Mouse (Mus musculus): Measurements from ENCODE around the gene Abat. TPM values are rescaled to one million over a fixed set of nuclear protein-coding genes. Genes with fewer than 3 reads are reported as not detected.

Gene Abat
- polyA plus RNA-seq, 1 experiment from 2014 or later = 25.6 TPM

GRCm38 (mm10) chr16:8584248-8584647, 71.0 kb downstream of the Abat start:
- Histone ChIP-seq H3K27me3 (replicated peaks; ENCODE audit: control insufficient read depth, insufficient read depth, low read length) (no peaks in the 10 kb centered on the region), H3K27ac (ENCODE audit: low read depth, low read length) (no peak overlapping the region), H3K4me1 (replicated peaks; ENCODE audit: control insufficient read depth, insufficient read depth, low read length) (no peaks in the 10 kb centered on the region), H3K9ac (ENCODE audit: low read depth, low read length) (no peak overlapping the region), H3K4me2 (no peak overlapping the region), H3K36me3 (ENCODE audit: control insufficient read depth, insufficient read depth, low read length) (peaks cover 5% of the 10 kb centered on the region; the same call in 1 of the 2 replicates), H3K9me3 (ENCODE audit: control insufficient read depth, low read length) (no peaks in the 10 kb centered on the region; the same call in 1 of the 2 replicates), H3K4me3 (ENCODE audit: low read depth, low read length) (no peak overlapping the region)
- DNase-seq (ENCODE audit: low spot score) = no peak
- no peak for ATAC-seq (replicated peaks; ENCODE audit: low FRiP score)
- 70% methylated on average over 1 of the region's 1 CpGs for WGBS

DNA sequence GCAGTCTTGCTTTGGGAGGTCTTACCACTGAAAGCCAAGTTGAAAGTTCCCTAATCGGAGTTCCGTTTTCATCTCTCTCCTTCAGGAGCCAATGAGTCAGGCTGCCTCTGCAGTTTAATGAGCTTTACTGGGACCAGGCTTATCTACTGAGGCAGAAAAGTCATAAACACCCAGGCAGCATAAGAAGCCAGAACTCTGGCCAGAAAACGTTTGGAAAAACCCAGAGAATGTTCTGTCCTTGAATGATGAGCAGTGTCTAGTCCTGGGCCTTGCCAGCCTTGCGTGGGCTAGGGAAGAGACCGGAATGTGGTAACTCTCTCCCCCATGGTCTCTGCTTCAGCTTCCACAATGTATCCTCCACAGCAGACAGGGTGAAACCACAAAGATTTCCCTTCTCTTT, 71.8 kb downstream of the Abat start:
- no peak for DNase-seq (ENCODE audit: low spot score)
- ATAC-seq (replicated peaks; ENCODE audit: low FRiP score) = no peak
- H3K9ac ChIP-seq (ENCODE audit: low read depth, low read length) = no peak overlapping the region
- H3K27me3 ChIP-seq (replicated peaks; ENCODE audit: control insufficient read depth, insufficient read depth, low read length) = no peaks in the 10 kb centered on the region
- H3K4me3 ChIP-seq (ENCODE audit: low read depth, low read length) = no peak overlapping the region
- 60% methylated on average over 5 of the region's 5 CpGs for WGBS
- H3K9me3 ChIP-seq (ENCODE audit: control insufficient read depth, low read length) = no peaks in the 10 kb centered on the region; the same call in 1 of the 2 replicates
- no peak overlapping the region for H3K27ac ChIP-seq (ENCODE audit: low read depth, low read length)
- peaks cover 8% of the 10 kb centered on the region; the same call in 1 of the 2 replicates for H3K36me3 ChIP-seq (ENCODE audit: control insufficient read depth, insufficient read depth, low read length)
- no peaks in the 10 kb centered on the region for H3K4me1 ChIP-seq (replicated peaks; ENCODE audit: control insufficient read depth, insufficient read depth, low read length)
- H3K4me2 ChIP-seq = no peak overlapping the region

DNA sequence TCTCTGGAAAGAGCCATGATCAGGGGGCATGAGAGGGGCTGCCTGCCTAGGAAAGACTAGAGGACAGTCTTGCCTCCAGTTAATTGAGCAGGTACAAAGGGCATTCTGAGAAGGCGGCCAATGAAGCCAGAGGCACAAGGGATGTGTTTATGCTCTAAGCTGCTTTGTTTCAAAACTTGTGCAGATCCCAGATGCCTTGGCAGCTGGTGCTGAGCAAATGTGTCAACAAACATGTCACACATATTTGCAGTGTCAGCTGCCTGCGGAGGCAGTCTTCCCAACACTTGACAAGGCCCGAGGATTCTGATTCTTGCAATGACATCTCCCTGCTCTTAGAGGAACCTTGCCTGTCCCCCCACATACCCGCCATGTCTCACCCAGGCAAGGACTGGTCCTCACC, 82.2 kb downstream of the Abat start:
- Histone ChIP-seq H3K4me3 (ENCODE audit: low read depth, low read length) (no peak overlapping the region), H3K9me3 (ENCODE audit: control insufficient read depth, low read length) (no peaks in the 10 kb centered on the region), H3K27ac (ENCODE audit: low read depth, low read length) (no peak overlapping the region), H3K36me3 (ENCODE audit: control insufficient read depth, insufficient read depth, low read length) (no peaks in the 10 kb centered on the region), H3K4me2 (no peak overlapping the region), H3K27me3 (replicated peaks; ENCODE audit: control insufficient read depth, insufficient read depth, low read length) (no peaks in the 10 kb centered on the region), H3K4me1 (replicated peaks; ENCODE audit: control insufficient read depth, insufficient read depth, low read length) (no peaks in the 10 kb centered on the region), H3K9ac (ENCODE audit: low read depth, low read length) (no peak overlapping the region)
- ATAC-seq (replicated peaks; ENCODE audit: low FRiP score) (no peak), DNase-seq (ENCODE audit: low spot score) (no peak)
- 73% methylated on average over 4 of the region's 4 CpGs for WGBS

DNA sequence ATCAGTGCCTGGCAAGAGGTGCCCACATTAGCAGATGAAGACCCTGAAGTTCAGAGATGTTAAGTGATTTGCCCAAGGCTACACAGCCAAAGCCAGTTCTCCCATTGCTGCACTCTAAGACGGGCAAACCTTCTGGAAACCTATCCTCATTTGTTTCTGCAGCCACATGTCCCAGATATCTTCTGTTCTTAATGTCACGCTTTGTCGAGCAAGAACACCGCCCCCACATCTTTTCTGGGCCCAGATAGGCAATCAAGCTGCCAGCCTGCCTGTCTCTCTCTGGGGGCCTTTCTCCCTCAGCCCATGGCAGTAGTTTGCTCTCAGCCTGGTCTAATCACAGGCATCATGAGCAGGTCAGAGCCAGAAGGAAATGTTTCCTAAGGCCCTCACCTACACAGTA, 83.1 kb downstream of the Abat start:
- H3K36me3 ChIP-seq (ENCODE audit: control insufficient read depth, insufficient read depth, low read length) = no peaks in the 10 kb centered on the region
- no peaks in the 10 kb centered on the region for H3K9me3 ChIP-seq (ENCODE audit: control insufficient read depth, low read length)
- no peak overlapping the region for H3K4me3 ChIP-seq (ENCODE audit: low read depth, low read length)
- H3K27me3 ChIP-seq (replicated peaks; ENCODE audit: control insufficient read depth, insufficient read depth, low read length) = no peaks in the 10 kb centered on the region
- no peak overlapping the region for H3K27ac ChIP-seq (ENCODE audit: low read depth, low read length)
- WGBS = 75% methylated on average over 4 of the region's 4 CpGs
- H3K9ac ChIP-seq (ENCODE audit: low read depth, low read length) = no peak overlapping the region
- H3K4me2 ChIP-seq = no peak overlapping the region
- ATAC-seq (replicated peaks; ENCODE audit: low FRiP score) (no peak), DNase-seq (ENCODE audit: low spot score) (no peak)
- no peaks in the 10 kb centered on the region for H3K4me1 ChIP-seq (replicated peaks; ENCODE audit: control insufficient read depth, insufficient read depth, low read length)

DNA sequence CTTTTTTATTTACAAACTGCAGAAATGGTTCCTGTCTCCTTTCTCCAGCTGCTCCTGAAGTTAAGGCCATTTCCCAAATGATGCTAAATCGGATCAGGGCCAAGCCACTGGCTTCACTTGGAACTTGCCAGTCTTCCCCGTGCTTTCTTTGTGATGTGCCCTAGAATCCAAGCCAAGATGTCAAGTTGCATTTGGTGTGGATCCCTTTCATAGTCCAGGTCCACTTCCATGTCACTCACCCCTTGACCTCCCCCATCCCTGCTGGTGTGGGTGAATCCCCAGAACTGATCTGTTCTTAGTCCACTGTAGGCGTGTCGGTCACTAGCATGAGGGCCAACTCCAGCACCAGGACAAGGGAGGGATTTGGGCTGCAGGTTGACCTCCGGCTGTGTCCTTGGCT, 84.3 kb downstream of the Abat start:
- no peaks in the 10 kb centered on the region for H3K4me1 ChIP-seq (replicated peaks; ENCODE audit: control insufficient read depth, insufficient read depth, low read length)
- WGBS = 74% methylated on average over 5 of the region's 5 CpGs
- no peak overlapping the region for H3K4me2 ChIP-seq

GRCm38 (mm10) chr16:8603789-8604188, 90.6 kb downstream of the Abat start:
- H3K27ac ChIP-seq (ENCODE audit: low read depth, low read length) = 0 out of 2 replicates have a peak overlapping the region, but pooled peaks have one; percentile 19
- H3K27me3 ChIP-seq (replicated peaks; ENCODE audit: control insufficient read depth, insufficient read depth, low read length) = no peaks in the 10 kb centered on the region
- no peak overlapping the region for H3K4me3 ChIP-seq (ENCODE audit: low read depth, low read length)
- ATAC-seq (replicated peaks; ENCODE audit: low FRiP score) = peak; percentile 78
- H3K9ac ChIP-seq (ENCODE audit: low read depth, low read length) = no peak overlapping the region
- no peaks in the 10 kb centered on the region for H3K36me3 ChIP-seq (ENCODE audit: control insufficient read depth, insufficient read depth, low read length)
- WGBS = 51% methylated on average over 3 of the region's 3 CpGs
- H3K4me2 ChIP-seq = no peak overlapping the region
- no peaks in the 10 kb centered on the region for H3K9me3 ChIP-seq (ENCODE audit: control insufficient read depth, low read length)
- H3K4me1 ChIP-seq (replicated peaks; ENCODE audit: control insufficient read depth, insufficient read depth, low read length) = no peaks in the 10 kb centered on the region
- DNase-seq (ENCODE audit: low spot score) = no peak

More for the DNA sequence above, 84.3 kb downstream of the Abat start:
- Histone ChIP-seq H3K4me3 (ENCODE audit: low read depth, low read length) (no peak overlapping the region), H3K9ac (ENCODE audit: low read depth, low read length) (no peak overlapping the region), H3K27me3 (replicated peaks; ENCODE audit: control insufficient read depth, insufficient read depth, low read length) (no peaks in the 10 kb centered on the region), H3K36me3 (ENCODE audit: control insufficient read depth, insufficient read depth, low read length) (no peaks in the 10 kb centered on the region), H3K9me3 (ENCODE audit: control insufficient read depth, low read length) (no peaks in the 10 kb centered on the region), H3K27ac (ENCODE audit: low read depth, low read length) (no peak overlapping the region)
- ATAC-seq (replicated peaks; ENCODE audit: low FRiP score) = no peak
- no peak for DNase-seq (ENCODE audit: low spot score)

- H3K4me3 ChIP-seq (ENCODE audit: low read depth, low read length) = no peak overlapping the region
- no peak overlapping the region for H3K27ac ChIP-seq (ENCODE audit: low read depth, low read length)
- H3K9ac ChIP-seq (ENCODE audit: low read depth, low read length) = no peak overlapping the region
- no peak for DNase-seq (ENCODE audit: low spot score)
- H3K9me3 ChIP-seq (ENCODE audit: control insufficient read depth, low read length) = no peaks in the 10 kb centered on the region
- H3K4me2 ChIP-seq = no peak overlapping the region
- H3K36me3 ChIP-seq (ENCODE audit: control insufficient read depth, insufficient read depth, low read length) = no peaks in the 10 kb centered on the region
- 60% methylated on average over 3 of the region's 3 CpGs for WGBS
- no peak for ATAC-seq (replicated peaks; ENCODE audit: low FRiP score)
- H3K4me1 ChIP-seq (replicated peaks; ENCODE audit: control insufficient read depth, insufficient read depth, low read length) = peaks cover 15% of the 10 kb centered on the region
- H3K27me3 ChIP-seq (replicated peaks; ENCODE audit: control insufficient read depth, insufficient read depth, low read length) = no peaks in the 10 kb centered on the region
These were observed 97.2 kb downstream of the Abat start for GRCm38 (mm10) chr16:8610397-8610796.

- 69% methylated on average over 8 of the region's 8 CpGs for WGBS
- peak overlapping the region; percentile 51 for H3K4me2 ChIP-seq
- ATAC-seq (replicated peaks; ENCODE audit: low FRiP score) (peak; percentile 98), DNase-seq (ENCODE audit: low spot score) (no peak)
- no peaks in the 10 kb centered on the region for H3K27me3 ChIP-seq (replicated peaks; ENCODE audit: control insufficient read depth, insufficient read depth, low read length)
- peak overlapping the region; percentile 60 for H3K27ac ChIP-seq (ENCODE audit: low read depth, low read length)
- H3K9me3 ChIP-seq (ENCODE audit: control insufficient read depth, low read length) = no peaks in the 10 kb centered on the region
- H3K9ac ChIP-seq (ENCODE audit: low read depth, low read length) = no peak overlapping the region
- peaks cover 15% of the 10 kb centered on the region for H3K4me1 ChIP-seq (replicated peaks; ENCODE audit: control insufficient read depth, insufficient read depth, low read length)
- no peak overlapping the region for H3K4me3 ChIP-seq (ENCODE audit: low read depth, low read length)
- H3K36me3 ChIP-seq (ENCODE audit: control insufficient read depth, insufficient read depth, low read length) = no peaks in the 10 kb centered on the region
These were observed 99.2 kb downstream of the Abat start for GRCm38 (mm10) chr16:8612214-8613005.

- Histone ChIP-seq H3K4me1 (replicated peaks; ENCODE audit: control insufficient read depth, insufficient read depth, low read length) (peaks cover 15% of the 10 kb centered on the region), H3K4me3 (ENCODE audit: low read depth, low read length) (no peak overlapping the region), H3K36me3 (ENCODE audit: control insufficient read depth, insufficient read depth, low read length) (no peaks in the 10 kb centered on the region), H3K27me3 (replicated peaks; ENCODE audit: control insufficient read depth, insufficient read depth, low read length) (no peaks in the 10 kb centered on the region), H3K9ac (ENCODE audit: low read depth, low read length) (peak overlapping the region; percentile 27), H3K9me3 (ENCODE audit: control insufficient read depth, low read length) (no peaks in the 10 kb centered on the region), H3K27ac (ENCODE audit: low read depth, low read length) (peak overlapping the region; percentile 60), H3K4me2 (peak overlapping the region; percentile 51)
- DNase-seq (ENCODE audit: low spot score) = no peak
- WGBS = 65% methylated on average over 4 of the region's 4 CpGs
- peak; percentile 37 for ATAC-seq (replicated peaks; ENCODE audit: low FRiP score)
These were observed 99.8 kb downstream of the Abat start for GRCm38 (mm10) chr16:8613039-8613438.

All from liver, embryonic 11.5 days (tissue).